Mouse (Mus musculus) gastrocnemius, adult 18-20 months (tissue): Measurements from ENCODE around the gene Gm20388. TPM values are rescaled to one million over a fixed set of nuclear protein-coding genes. Genes with fewer than 3 reads are reported as not detected.
A peak's percentile ranks its signal among the peaks of the same experiment; 100 is the strongest.
"Not testable (repeated sequence)": the region's sequence is repeated elsewhere in the genome, so short reads cannot be mapped to it uniquely, and the experiment has no call there.

Source experiments
- DNase-seq: peaks from one replicate; pipeline ENCODE4 v3.0.0; 2021; ENCODE audit warnings: low spot score
- total RNA-seq, 2 experiments: library from RNA; stranded (reverse); gene quantifications; 2 replicates each; pipeline ENCODE4 v1.2.3; 2021

The Gm20388 gene
- total RNA-seq, 2 experiments from 2014 or later: 10.5 to 12.3 TPM

GRCm38 (mm10) chr8:123982291-123982793 is 4071.7 kb downstream of the Gm20388 start:
- DNase-seq: no peak

- DNase-seq: peak; percentile 93
These were observed 4072.3 kb downstream of the Gm20388 start, which contains the start of gene Abcb10 for GRCm38 (mm10) chr8:123982826-123983400. TSS of gene Abcb10 (minus strand) at chr8:123983122.

- no peak for DNase-seq
These were observed 4078.0 kb downstream of the Gm20388 start for GRCm38 (mm10) chr8:123988605-123989038.

GRCm38 (mm10) chr8:123989128-123989527 is 4078.5 kb downstream of the Gm20388 start:
- no peak for DNase-seq

GRCm38 (mm10) chr8:123990277-123991049 is 4079.8 kb downstream of the Gm20388 start:
- DNase-seq: no peak

- DNase-seq: no peak
These were observed 4081.9 kb downstream of the Gm20388 start for GRCm38 (mm10) chr8:123992587-123992986.

GRCm38 (mm10) chr8:123993597-123993996 is 4083.0 kb downstream of the Gm20388 start:
- DNase-seq: no peak

GRCm38 (mm10) chr8:123993997-123994396 is 4083.4 kb downstream of the Gm20388 start:
- DNase-seq: no peak

- DNase-seq: peak; percentile 51
These were observed 4088.9 kb downstream of the Gm20388 start for GRCm38 (mm10) chr8:123999568-123999967.

GRCm38 (mm10) chr8:124002546-124003108 is 4092.0 kb downstream of the Gm20388 start:
- peak; percentile 31 for DNase-seq

GRCm38 (mm10) chr8:124007829-124008228 is 4097.2 kb downstream of the Gm20388 start:
- no peak for DNase-seq

GRCm38 (mm10) chr8:124011580-124011979 is 4100.9 kb downstream of the Gm20388 start:
- no peak for DNase-seq

GRCm38 (mm10) chr8:124011989-124012586 is 4101.4 kb downstream of the Gm20388 start:
- DNase-seq: no peak

- DNase-seq: not testable (repeated sequence)
These were observed 4103.7 kb downstream of the Gm20388 start for GRCm38 (mm10) chr8:124014299-124014698.

- DNase-seq: no peak
These were observed 4104.1 kb downstream of the Gm20388 start for GRCm38 (mm10) chr8:124014751-124015150.

GRCm38 (mm10) chr8:124019782-124020181 is 4109.1 kb downstream of the Gm20388 start:
- DNase-seq: no peak

- DNase-seq: peak; percentile 29
These were observed 4110.0 kb downstream of the Gm20388 start for GRCm38 (mm10) chr8:124020439-124021236.

GRCm38 (mm10) chr8:124021237-124022227 is 4110.9 kb downstream of the Gm20388 start, which contains the start of the genes Taf5l and Urb2:
TSS of gene Taf5l (minus strand) at chr8:124021397.
TSS of gene Urb2 (plus strand) at chr8:124021508.
- peak; percentile 93 for DNase-seq

GRCm38 (mm10) chr8:124026265-124026664 is 4115.6 kb downstream of the Gm20388 start:
- not testable (repeated sequence) for DNase-seq

- DNase-seq: peak; percentile 26
These were observed 4117.2 kb downstream of the Gm20388 start for GRCm38 (mm10) chr8:124027831-124028230.
